Mouse (Mus musculus) E14TG2a.4 (cell line): ENCODE measurements around the gene Upf3b.
"Not testable (repeated sequence)": the region's sequence is repeated elsewhere in the genome, so short reads cannot be mapped to it uniquely, and the experiment has no call there.

ENCODE experiments used
- H3K27me3 ChIP-seq: 2 replicates; pipeline ENCODE4 v1.6.1; 2014; ENCODE audit warnings: low read length, control low read depth; ENCODE audit not compliant: insufficient read depth
- H3K36me3 ChIP-seq: 2 replicates; pipeline ENCODE4 v1.6.1; 2014; ENCODE audit warnings: low read length, control low read depth; ENCODE audit not compliant: insufficient read depth
- H3K4me1 ChIP-seq: replicated peaks from 2 replicates; pipeline ENCODE4 v1.6.1; 2014; ENCODE audit warnings: low read depth, low read length, control low read depth
- H3K4me3 ChIP-seq: replicated peaks from 2 replicates; pipeline ENCODE4 v1.5.1; 2014; ENCODE audit warnings: mild to moderate bottlenecking, low read length
- H3K9me3 ChIP-seq: 2 replicates; pipeline ENCODE4 v1.6.1; 2014; ENCODE audit warnings: low read length, control low read depth
- CTCF ChIP-seq: conservative IDR thresholded peaks from 2 replicates; pipeline ENCODE4 v1.5.1; 2014; ENCODE audit warnings: low read length
- NANOG ChIP-seq: IDR thresholded peaks from 2 replicates; pipeline ENCODE4 v1.6.1; 2014; ENCODE audit warnings: borderline replicate concordance, low read length, mixed read lengths
- POU5F1 ChIP-seq: IDR thresholded peaks from 2 replicates; pipeline ENCODE4 v1.6.1; 2014; ENCODE audit warnings: low read length, borderline replicate concordance

Upf3b gene

DNA sequence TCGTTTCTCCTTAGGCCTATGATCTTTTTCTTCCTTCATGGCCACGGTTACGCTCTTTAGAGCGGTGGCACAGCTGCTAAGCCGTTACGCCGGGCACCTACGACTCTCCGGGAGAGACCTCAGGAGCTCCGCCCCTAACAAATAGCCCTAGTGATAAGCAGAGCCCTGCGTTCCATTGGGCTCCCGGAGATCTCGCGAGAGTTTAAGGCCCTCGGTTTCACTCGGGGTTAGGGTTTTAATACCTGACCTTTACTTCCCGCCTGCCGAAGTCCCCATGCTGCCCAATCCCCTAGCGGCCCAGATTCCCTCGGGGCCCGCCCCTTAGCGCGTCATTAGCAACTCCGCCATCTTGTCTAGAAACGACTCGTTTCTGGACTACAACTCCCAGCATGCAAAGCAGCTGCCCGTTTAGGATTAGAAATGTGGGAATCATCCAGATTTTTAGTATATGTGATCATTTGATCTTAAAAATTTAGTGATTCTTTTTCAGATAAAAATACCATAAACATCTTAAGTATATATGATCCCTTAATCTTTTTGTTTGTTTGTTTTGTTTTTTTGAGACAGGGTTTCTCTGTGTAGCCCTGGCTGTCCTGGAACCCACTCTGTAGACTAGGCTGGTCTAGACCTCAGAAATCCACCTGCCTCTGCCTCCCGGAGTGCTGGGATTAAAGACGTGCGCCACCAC, at the start of gene Upf3b:
Upf3b (minus strand) TSS at position 130 of the 688 bp plus-strand sequence.
- Histone ChIP-seq H3K36me3 (peaks cover 19% of the 10 kb centered on the region), H3K4me3 (peak within 1 kb of the TSS; percentile 86), H3K27me3 (no peaks in the 10 kb centered on the region; the same call in 1 of the 2 replicates), H3K9me3 (no peaks in the 10 kb centered on the region), H3K4me1 (0 out of 2 replicates have a peak, but pooled peaks cover 4% of the 10 kb centered on the region)
- TF ChIP-seq CTCF (no peak), NANOG (no peak), POU5F1 (no peak)

GRCm38 (mm10) chrX:37157839-37158238, 47.7 kb upstream of the Upf3b start:
- H3K36me3 ChIP-seq, result peaks cover 8% of the 10 kb centered on the region

GRCm38 (mm10) chrX:37144954-37145353, 34.8 kb upstream of the Upf3b start:
- Histone ChIP-seq H3K4me3 (no peak overlapping the region), H3K27me3 (no peaks in the 10 kb centered on the region), H3K9me3 (no peaks in the 10 kb centered on the region), H3K36me3 (peaks cover 45% of the 10 kb centered on the region), H3K4me1 (no peaks in the 10 kb centered on the region)
- TF ChIP-seq POU5F1, result no peak
- no peak for TF ChIP-seq NANOG
- 0 out of 2 replicates have a peak, but pooled peaks have one; percentile 5 for TF ChIP-seq CTCF

More at GRCm38 (mm10) chrX:37157839-37158238, 47.7 kb upstream of the Upf3b start:
- no peaks in the 10 kb centered on the region for H3K27me3 ChIP-seq
- no peak overlapping the region for H3K4me3 ChIP-seq
- TF ChIP-seq CTCF (peak; percentile 47), NANOG (no peak), POU5F1 (no peak)
- H3K4me1 ChIP-seq, result no peaks in the 10 kb centered on the region
- no peaks in the 10 kb centered on the region for H3K9me3 ChIP-seq

DNA sequence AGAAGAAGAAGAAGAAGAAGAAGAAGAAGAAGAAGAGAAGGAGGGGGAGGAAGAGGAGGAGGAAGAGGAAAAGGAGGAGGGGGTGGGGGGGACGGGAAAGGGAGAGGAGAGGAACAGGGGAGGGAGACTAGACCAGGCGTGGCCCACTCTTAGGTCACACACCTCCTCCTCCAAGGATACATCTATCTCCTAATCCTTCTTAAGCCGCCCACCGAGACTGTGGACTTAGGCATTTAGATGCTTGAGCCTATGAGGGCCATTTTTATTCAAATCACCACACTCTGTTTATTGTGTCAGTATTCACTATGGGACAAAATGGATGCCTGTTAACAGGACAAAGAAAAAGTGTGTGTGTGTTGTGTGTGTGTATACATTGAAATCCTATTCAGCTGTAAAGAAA, 34.4 kb upstream of the Upf3b start:
- H3K36me3 ChIP-seq, result peaks cover 45% of the 10 kb centered on the region
- H3K4me1 ChIP-seq, H3K27me3 ChIP-seq, H3K4me3 ChIP-seq, H3K9me3 ChIP-seq: not testable (repeated sequence)

GRCm38 (mm10) chrX:37141732-37142131, 31.6 kb upstream of the Upf3b start:
- Histone ChIP-seq H3K36me3 (peaks cover 54% of the 10 kb centered on the region), H3K27me3 (no peaks in the 10 kb centered on the region), H3K9me3 (no peaks in the 10 kb centered on the region), H3K4me1 (no peaks in the 10 kb centered on the region), H3K4me3 (no peak overlapping the region)
- no peak for TF ChIP-seq CTCF
- no peak for TF ChIP-seq NANOG
- TF ChIP-seq POU5F1, result no peak

- peak within 1 kb of the TSS; percentile 83 for H3K4me3 ChIP-seq
- peaks cover 3% of the 10 kb centered on the region; the same call in 1 of the 2 replicates for H3K36me3 ChIP-seq
- no peaks in the 10 kb centered on the region for H3K9me3 ChIP-seq
- no peaks in the 10 kb centered on the region for H3K27me3 ChIP-seq
- TF ChIP-seq POU5F1 (no peak), NANOG (no peak), CTCF (no peak)
- 0 out of 2 replicates have a peak, but pooled peaks cover 7% of the 10 kb centered on the region for H3K4me1 ChIP-seq
Observed at GRCm38 (mm10) chrX:37126671-37127358, 16.7 kb upstream of the Upf3b start, which contains the start of gene Nkap. Nkap (plus strand) TSS chrX:37126795.

DNA sequence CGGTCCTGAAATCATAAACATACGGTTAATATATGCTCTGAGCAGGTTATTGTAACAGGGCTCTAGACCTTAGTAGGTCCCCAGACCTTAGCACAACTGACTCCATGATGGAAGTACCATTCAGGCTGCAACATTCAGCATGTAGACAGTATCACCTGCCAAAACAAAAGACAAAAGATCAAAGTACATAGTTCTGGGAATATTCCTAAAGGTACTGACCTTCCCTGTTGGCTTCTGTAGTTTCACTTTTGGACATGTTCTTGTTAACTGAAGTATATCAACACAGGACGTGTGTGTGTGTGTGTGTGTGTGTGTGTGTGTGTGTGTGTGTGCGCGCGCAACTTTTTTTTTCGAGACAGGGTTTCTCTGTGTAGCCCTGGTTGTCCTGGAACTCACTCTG, 15.4 kb upstream of the Upf3b start:
- TF ChIP-seq POU5F1 (no peak), CTCF (no peak), NANOG (no peak)
- H3K36me3 ChIP-seq, result no peaks in the 10 kb centered on the region
- H3K9me3 ChIP-seq, result no peaks in the 10 kb centered on the region
- H3K4me3 ChIP-seq, result no peak overlapping the region
- H3K27me3 ChIP-seq, result no peaks in the 10 kb centered on the region
- H3K4me1 ChIP-seq, result 0 out of 2 replicates have a peak, but pooled peaks cover 7% of the 10 kb centered on the region

DNA sequence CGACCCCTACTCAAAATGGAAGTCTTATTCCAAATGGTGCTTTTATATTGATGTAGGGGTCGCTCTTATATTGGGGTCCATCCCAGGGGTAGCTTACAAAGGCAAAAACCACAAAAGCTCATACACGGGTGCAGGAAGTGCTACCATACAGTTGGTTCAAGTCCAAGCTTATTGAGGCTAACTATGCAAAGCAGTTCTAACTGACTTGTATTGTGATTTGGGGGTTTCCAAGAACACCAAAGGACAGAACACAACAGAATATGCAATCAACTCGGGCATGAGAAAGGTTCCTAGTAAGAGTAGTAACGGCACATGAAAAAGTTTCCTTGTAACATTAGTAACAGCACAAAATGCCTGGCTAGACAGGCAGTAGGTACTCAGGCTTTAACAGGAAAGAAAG, 10.1 kb upstream of the Upf3b start:
- Histone ChIP-seq H3K9me3 (no peaks in the 10 kb centered on the region), H3K27me3 (no peaks in the 10 kb centered on the region; the same call in 1 of the 2 replicates), H3K4me3 (no peak overlapping the region), H3K36me3 (no peaks in the 10 kb centered on the region), H3K4me1 (no peaks in the 10 kb centered on the region; the same call in 1 of the 2 replicates)
- TF ChIP-seq NANOG, result no peak
- TF ChIP-seq CTCF, result no peak
- no peak for TF ChIP-seq POU5F1
